In the genomic region with DNA sequence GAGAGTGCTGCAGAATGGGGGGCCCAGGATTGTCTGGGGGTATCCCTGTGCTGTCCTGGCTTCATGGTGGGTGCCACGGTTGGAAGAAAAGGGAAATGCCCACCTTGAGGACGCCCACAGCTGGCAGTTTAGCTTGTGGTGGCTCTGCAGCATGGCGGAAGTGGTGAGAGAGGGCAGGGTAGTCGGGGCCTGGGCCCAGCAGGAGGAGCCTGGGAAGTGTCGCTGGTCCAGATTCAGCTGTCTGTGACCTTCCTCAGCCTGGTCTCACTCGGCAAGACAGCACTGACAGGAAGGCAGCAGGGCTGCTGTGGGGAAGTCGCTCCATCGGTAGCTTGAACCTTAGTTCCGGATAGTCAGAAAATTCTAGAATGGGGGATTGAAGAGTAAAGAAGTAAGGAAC, we compare ENCODE assay signal across 19 mouse cellular contexts. TPM values are rescaled to one million over a fixed set of nuclear protein-coding genes. Genes with fewer than 3 reads are reported as not detected.
A peak's percentile ranks its signal among the peaks of the same experiment; 100 is the strongest.
DNase-seq lines count a peak whose midpoint lies in the region; ATAC-seq and TF ChIP-seq lines count a peak whose summit lies in the region.
"Had no signal": no experiment of that assay in that cellular context is flagged by ENCODE, and none has a peak within 500 bp of the region (broad histone marks: within the 10 kb centered on the region; RNA-seq: fewer than 3 reads in every experiment).

No protein-coding gene starts in this region.

- no peak overlapping the region for H3K4me3 ChIP-seq in heart, adult 2 months
- no peak overlapping the region for H3K4me3 ChIP-seq in heart, embryonic 12.5 days
- no peak overlapping the region for H3K4me3 ChIP-seq in spleen, adult 2 months (ENCODE audit: extremely low read depth, insufficient read depth, insufficient read length)
- H3K4me3 ChIP-seq: embryonic facial prominence, embryonic 15.5 days; forebrain, embryonic 15.5 days; heart, embryonic 15.5 days; kidney, embryonic 15.5 days; limb, embryonic 10.5 days; lung, embryonic 15.5 days; neural tube, embryonic 15.5 days had no signal

- intact Hi-C loops in heart, adult 2 months (cut with DNase I) = no loop called here

- H3K79me2 ChIP-seq in heart, adult 2 months (replicated peaks; ENCODE audit: control insufficient read depth, insufficient read depth, low read length) = peaks cover 2% of the 10 kb centered on the region; the same call in 1 of the 2 replicates

- 74% methylated on average over 9 of the region's 9 CpGs for WGBS in heart, adult 2 months
- 80% methylated on average over 9 of the region's 9 CpGs for WGBS in heart, embryonic 12.5 days
- 22% methylated on average over 9 of the region's 9 CpGs for WGBS in spleen, adult 2 months

- no peak overlapping the region for H3K4me2 ChIP-seq in heart, embryonic 12.5 days
- H3K4me2 ChIP-seq: embryonic facial prominence, embryonic 15.5 days; forebrain, embryonic 15.5 days; heart, embryonic 15.5 days; kidney, embryonic 15.5 days; lung, embryonic 15.5 days; neural tube, embryonic 15.5 days had no signal

- no peaks in the 10 kb centered on the region; the same call in 1 of the 2 replicates for H3K36me3 ChIP-seq in heart, adult 2 months (ENCODE audit: control insufficient read depth, insufficient read depth, low read length)
- peaks cover 72% of the 10 kb centered on the region for H3K36me3 ChIP-seq in heart, embryonic 12.5 days
- H3K36me3 ChIP-seq in spleen, adult 2 months (ENCODE audit: control insufficient read depth, insufficient read depth, low read length) = peaks cover 8% of the 10 kb centered on the region

- no peaks in the 10 kb centered on the region for H3K9me3 ChIP-seq in heart, embryonic 12.5 days (replicated peaks)
- H3K9me3 ChIP-seq: embryonic facial prominence, embryonic 15.5 days; forebrain, embryonic 15.5 days; heart, embryonic 15.5 days; kidney, embryonic 15.5 days; limb, embryonic 10.5 days; lung, embryonic 15.5 days; neural tube, embryonic 15.5 days had no signal

- peak; percentile 36 to 55 for DNase-seq in heart, adult 2 months
- DNase-seq in spleen, adult 2 months (ENCODE audit: low read depth in 1 of 2, low spot score in 2 of 2) = peak; percentile 36 to 57
- DNase-seq in spleen, postnatal 14 days (ENCODE audit: low spot score in 2 of 2) = no peak
- peak; percentile 56 for DNase-seq in thymus, postnatal 14 days
- DNase-seq in cerebellum, adult 8-10 months = no peak
- no peak for DNase-seq in right cerebral cortex, postnatal 36 days (ENCODE audit: low spot score in 2 of 2)
- DNase-seq: gastrocnemius, postnatal 14 days; right cerebral cortex, postnatal 14 days had no signal

- H3K27ac ChIP-seq in heart, adult 2 months = no peak overlapping the region
- H3K27ac ChIP-seq in heart, embryonic 12.5 days (ENCODE audit: poor library complexity, severe bottlenecking) = no peak overlapping the region
- H3K27ac ChIP-seq in spleen, adult 2 months (ENCODE audit: insufficient read depth, low read length) = peak overlapping the region; percentile 68
- H3K27ac ChIP-seq: embryonic facial prominence, embryonic 15.5 days; forebrain, embryonic 15.5 days; hindbrain, postnatal 0 days; kidney, embryonic 15.5 days; limb, embryonic 10.5 days; lung, embryonic 15.5 days; neural tube, embryonic 15.5 days had no signal

- peaks cover 11% of the 10 kb centered on the region for H3K4me1 ChIP-seq in heart, adult 2 months (ENCODE audit: control insufficient read depth, insufficient read depth, low read length)
- peaks cover 34% of the 10 kb centered on the region for H3K4me1 ChIP-seq in heart, embryonic 12.5 days (replicated peaks)
- H3K4me1 ChIP-seq in spleen, adult 2 months (ENCODE audit: control insufficient read depth, insufficient read depth, insufficient read length) = peaks cover 13% of the 10 kb centered on the region; the same call in 1 of the 2 replicates

- H3K27me3 ChIP-seq in heart, adult 2 months (ENCODE audit: control insufficient read depth, insufficient read depth, low read length) = no peaks in the 10 kb centered on the region
- no peaks in the 10 kb centered on the region for H3K27me3 ChIP-seq in heart, embryonic 12.5 days (replicated peaks)
- no peaks in the 10 kb centered on the region for H3K27me3 ChIP-seq in spleen, adult 2 months (ENCODE audit: control insufficient read depth, insufficient read depth, low read length)
- H3K27me3 ChIP-seq: embryonic facial prominence, embryonic 15.5 days; forebrain, embryonic 15.5 days; heart, embryonic 15.5 days; kidney, embryonic 15.5 days; lung, embryonic 15.5 days; neural tube, embryonic 15.5 days had no signal

- no peak for TF ChIP-seq EP300 in heart, adult 2 months (IDR thresholded peaks at IDR 0.05; ENCODE audit: insufficient read depth, low read depth, low read length)

- no peak for TF ChIP-seq CTCF in heart, adult 2 months (IDR thresholded peaks at IDR 0.05)
- TF ChIP-seq CTCF in spleen, adult 2 months (IDR thresholded peaks at IDR 0.05; ENCODE audit: extremely low read depth, insufficient read depth, insufficient read length, insufficient replicate concordance) = no peak

- no peak for ATAC-seq in heart, embryonic 12.5 days (ENCODE audit: insufficient number of reproducible peaks, low FRiP score)
- peak; percentile 83 for ATAC-seq in megakaryocyte progenitor cell, adult 5-6 weeks (replicated peaks; ENCODE audit: poor library complexity)
- ATAC-seq: forebrain, embryonic 15.5 days; hindbrain, postnatal 0 days; midbrain, embryonic 16.5 days had no signal

- H3K9ac ChIP-seq in heart, adult 2 months (ENCODE audit: low read depth, low read length) = no peak overlapping the region
- H3K9ac ChIP-seq in heart, embryonic 12.5 days = no peak overlapping the region
- H3K9ac ChIP-seq: embryonic facial prominence, embryonic 15.5 days; forebrain, embryonic 15.5 days; heart, embryonic 15.5 days; kidney, embryonic 15.5 days; lung, embryonic 15.5 days; neural tube, embryonic 15.5 days had no signal

- TF ChIP-seq POLR2A in heart, adult 2 months (IDR thresholded peaks at IDR 0.05; ENCODE audit: insufficient read depth, low read depth, low read length) = no peak
- TF ChIP-seq POLR2A in spleen, adult 2 months (IDR thresholded peaks at IDR 0.05; ENCODE audit: low read depth, low read length) = no peak

RNA-seq across cellular contexts. Expression of a gene that starts 6.5 kb away (rescaled TPM):
- total RNA-seq in heart, adult 2 months (2021) = 10 to 100 TPM; 96.6 to 99.1 TPM
- polyA plus RNA-seq in heart, adult 2 months (2012; rRNA removed) = 57.2 and 95.9 TPM in 2 replicates
- 75.3 and 80.1 TPM in 2 replicates for polyA plus RNA-seq in heart, embryonic 12.5 days (2016; fragmentation: Nextera tagmentation; extraction: Ambion mirVana)
- polyA plus RNA-seq in spleen, adult 2 months (2012; rRNA removed) = 51.7 and 54.1 TPM in 2 replicates
- 166 and 176 TPM in 2 replicates for total RNA-seq in megakaryocyte progenitor cell, adult 5-6 weeks (2015)
- total RNA-seq in megakaryocyte progenitor cell, adult 5-6 weeks (2017) = 70.3 and 82.4 TPM in 2 replicates

RNA-seq across cellular contexts. Expression of a gene that starts 36.4 kb away (rescaled TPM):
- total RNA-seq in heart, adult 2 months (2021) = 10 to 100 TPM; 24.5 to 30.2 TPM
- 42.8 and 59.8 TPM in 2 replicates for polyA plus RNA-seq in heart, adult 2 months (2012; rRNA removed)
- 17.3 and 17.5 TPM in 2 replicates for polyA plus RNA-seq in heart, embryonic 12.5 days (2016; fragmentation: Nextera tagmentation; extraction: Ambion mirVana)
- polyA plus RNA-seq in spleen, adult 2 months (2012; rRNA removed) = 56.9 and 65.0 TPM in 2 replicates
- total RNA-seq in megakaryocyte progenitor cell, adult 5-6 weeks (2015) = 38.1 and 43.0 TPM in 2 replicates
- total RNA-seq in megakaryocyte progenitor cell, adult 5-6 weeks (2017) = 21.9 and 23.7 TPM in 2 replicates

RNA-seq across cellular contexts. Expression of a gene that starts 55.9 kb away (rescaled TPM):
- total RNA-seq in heart, adult 2 months (2021) = 100 to 1,000 TPM in 1 of 2 experiments, 10 to 100 TPM in 1; 96.9 to 105 TPM
- polyA plus RNA-seq in heart, adult 2 months (2012; rRNA removed) = 68.7 and 94.7 TPM in 2 replicates
- 72.3 and 76.7 TPM in 2 replicates for polyA plus RNA-seq in heart, embryonic 12.5 days (2016; fragmentation: Nextera tagmentation; extraction: Ambion mirVana)
- 130 and 157 TPM in 2 replicates for polyA plus RNA-seq in spleen, adult 2 months (2012; rRNA removed)
- 11.4 and 12.2 TPM in 2 replicates for total RNA-seq in megakaryocyte progenitor cell, adult 5-6 weeks (2015)
- 9.0 and 15.4 TPM in 2 replicates for total RNA-seq in megakaryocyte progenitor cell, adult 5-6 weeks (2017)

Comparison
In these comparisons a context has a peak if more than half of its experiments do, and no peak if none do; other contexts are left out.
1. DNase-seq: peak in heart, adult 2 months (2 of 2), spleen, adult 2 months (2 of 2) and thymus, postnatal 14 days (single experiment); none in spleen, postnatal 14 days (0 of 2), cerebellum, adult 8-10 months (single experiment) and right cerebral cortex, postnatal 36 days (0 of 2).